Mouse (Mus musculus) left cerebral cortex, postnatal 14 days (tissue): ENCODE data around the gene Igf2bp3. TPM values are rescaled to one million over a fixed set of nuclear protein-coding genes. Genes with fewer than 3 reads are reported as not detected.

Experiments
- DNase-seq, 2 experiments: peaks; one replicate each; pipeline ENCODE4 v3.0.0; 2021 to 2022; ENCODE audit warnings: low spot score in 2 of 2, mixed read lengths in 1 of 2
- intact Hi-C: fragments of 180-260 bp; cut with DNase I; formaldehyde crosslinking; loops from one replicate; pipeline ENCODE4 v1.15.1; 2025
- total RNA-seq, 2 experiments: library from RNA; stranded (reverse); gene quantifications; 2 replicates each; pipeline ENCODE4 v1.2.3; 2021

Gene Igf2bp3
- total RNA-seq, 2 experiments from 2014 or later, result 0.18 to 0.47 TPM

- no peak for DNase-seq
- intact Hi-C loops, result no loop called here
These were observed 65.4 kb downstream of the Igf2bp3 start for GRCm38 (mm10) chr6:49149202-49149930.

GRCm38 (mm10) chr6:49148781-49149180 lies 66.0 kb downstream of the Igf2bp3 start:
- DNase-seq, result no peak
- intact Hi-C loops, result no loop called here

GRCm38 (mm10) chr6:49148368-49148767 lies 66.4 kb downstream of the Igf2bp3 start:
- intact Hi-C loops, result no loop called here
- DNase-seq, result no peak

- intact Hi-C loops, result no loop called here
- DNase-seq, result no peak
These were observed 68.3 kb downstream of the Igf2bp3 start for GRCm38 (mm10) chr6:49146461-49146860.

GRCm38 (mm10) chr6:49142428-49142827 lies 72.3 kb downstream of the Igf2bp3 start:
- intact Hi-C loops, result no loop called here
- peak in 1 of 2 experiments; percentile 12 for DNase-seq

- no peak for DNase-seq
These were observed 73.6 kb downstream of the Igf2bp3 start for GRCm38 (mm10) chr6:49141125-49141524.

GRCm38 (mm10) chr6:49138159-49139051 lies 76.4 kb downstream of the Igf2bp3 start:
- intact Hi-C loops, result no loop called here
- no peak for DNase-seq

More at GRCm38 (mm10) chr6:49141125-49141524, 73.6 kb downstream of the Igf2bp3 start:
- intact Hi-C loops, result no loop called here

- DNase-seq, result no peak
- intact Hi-C loops, result no loop called here
These were observed 78.0 kb downstream of the Igf2bp3 start for GRCm38 (mm10) chr6:49136739-49137138.

GRCm38 (mm10) chr6:49132352-49133090 lies 82.2 kb downstream of the Igf2bp3 start:
- intact Hi-C loops, result no loop called here
- no peak for DNase-seq

GRCm38 (mm10) chr6:49131855-49132254 lies 82.9 kb downstream of the Igf2bp3 start:
- intact Hi-C loops, result no loop called here
- DNase-seq, result no peak

GRCm38 (mm10) chr6:49130328-49130727 lies 84.4 kb downstream of the Igf2bp3 start:
- no peak for DNase-seq
- intact Hi-C loops, result no loop called here

- intact Hi-C loops, result no loop called here
- DNase-seq, result no peak
These were observed 94.4 kb downstream of the Igf2bp3 start for GRCm38 (mm10) chr6:49120370-49120769.

- intact Hi-C loops, result no loop called here
- DNase-seq, result peak in 1 of 2 experiments; percentile 3
These were observed 95.2 kb downstream of the Igf2bp3 start for GRCm38 (mm10) chr6:49119462-49120135.

GRCm38 (mm10) chr6:49118446-49118845 lies 96.3 kb downstream of the Igf2bp3 start:
- DNase-seq, result no peak
- intact Hi-C loops, result no loop called here

- DNase-seq, result no peak
These were observed 98.5 kb downstream of the Igf2bp3 start for GRCm38 (mm10) chr6:49116241-49116640.

GRCm38 (mm10) chr6:49115550-49115949 lies 99.2 kb downstream of the Igf2bp3 start:
- DNase-seq, result no peak
- intact Hi-C loops, result no loop called here

More at GRCm38 (mm10) chr6:49116241-49116640, 98.5 kb downstream of the Igf2bp3 start:
- intact Hi-C loops, result no loop called here

- no peak for DNase-seq
- intact Hi-C loops, result no loop called here
These were observed 100.3 kb downstream of the Igf2bp3 start for GRCm38 (mm10) chr6:49114457-49114856.

GRCm38 (mm10) chr6:49113895-49114294 lies 100.9 kb downstream of the Igf2bp3 start:
- DNase-seq, result no peak
- intact Hi-C loops, result no loop called here

- intact Hi-C loops, result no loop called here
- no peak for DNase-seq
These were observed 105.6 kb downstream of the Igf2bp3 start for GRCm38 (mm10) chr6:49109196-49109595.
